Mouse (Mus musculus) gastrocnemius, adult 18-20 months (tissue): ENCODE measurements at regions not wholly inside any gene's neighbourhood (a gene's known extent, or its start where the extent isn't known, plus 50 kb on each side); places are given as distances from the start of the nearest gene placed in this dataset.

Experiments used
- DNase-seq: peaks from one replicate; pipeline ENCODE4 v3.0.0; 2021; ENCODE audit warnings: low spot score

- DNase-seq, result no peak
These were observed 253.6 kb upstream of the Mgmt start for GRCm38 (mm10) chr7:136640771-136641170.

- DNase-seq, result no peak
These were observed 244.6 kb upstream of the Mgmt start for GRCm38 (mm10) chr7:136649796-136650195.

- DNase-seq, result no peak
These were observed 234.5 kb upstream of the Mgmt start for GRCm38 (mm10) chr7:136659930-136660329.

- no peak for DNase-seq
These were observed 234.0 kb upstream of the Mgmt start for GRCm38 (mm10) chr7:136660401-136660800.

- no peak for DNase-seq
These were observed 229.9 kb upstream of the Mgmt start for GRCm38 (mm10) chr7:136664424-136665082.

GRCm38 (mm10) chr7:136665901-136666300, 228.5 kb upstream of the Mgmt start:
- no peak for DNase-seq

GRCm38 (mm10) chr7:136666707-136667106, 227.7 kb upstream of the Mgmt start:
- no peak for DNase-seq

GRCm38 (mm10) chr7:136670675-136671074, 223.7 kb upstream of the Mgmt start:
- no peak for DNase-seq

- DNase-seq, result no peak
These were observed 220.3 kb upstream of the Mgmt start for GRCm38 (mm10) chr7:136674159-136674558.

GRCm38 (mm10) chr7:136675041-136675440, 219.4 kb upstream of the Mgmt start:
- DNase-seq, result no peak

GRCm38 (mm10) chr7:136676104-136676503, 218.3 kb upstream of the Mgmt start:
- DNase-seq, result no peak

GRCm38 (mm10) chr7:136676987-136677545, 217.3 kb upstream of the Mgmt start:
- no peak for DNase-seq

GRCm38 (mm10) chr7:136689579-136689978, 204.8 kb upstream of the Mgmt start:
- no peak for DNase-seq

GRCm38 (mm10) chr7:136706246-136706645, 188.2 kb upstream of the Mgmt start:
- DNase-seq, result no peak

- no peak for DNase-seq
These were observed 187.0 kb upstream of the Mgmt start for GRCm38 (mm10) chr7:136707200-136708003.

- DNase-seq, result no peak
These were observed 186.4 kb upstream of the Mgmt start for GRCm38 (mm10) chr7:136708004-136708435.

GRCm38 (mm10) chr7:136710653-136711052, 183.8 kb upstream of the Mgmt start:
- no peak for DNase-seq

- DNase-seq, result peak; percentile 20
These were observed 181.3 kb upstream of the Mgmt start for GRCm38 (mm10) chr7:136712962-136713640.

- DNase-seq, result no peak
These were observed 166.6 kb upstream of the Mgmt start for GRCm38 (mm10) chr7:136727628-136728402.

GRCm38 (mm10) chr7:136742171-136742570, 152.2 kb upstream of the Mgmt start:
- no peak for DNase-seq

- DNase-seq, result no peak
These were observed 149.0 kb upstream of the Mgmt start for GRCm38 (mm10) chr7:136745412-136745811.
